Mouse (Mus musculus) liver, embryonic 16.5 days (tissue): Measurements from ENCODE around the gene Pdk3. TPM values are rescaled to one million over a fixed set of nuclear protein-coding genes. Genes with fewer than 3 reads are reported as not detected.

Experiments
- ATAC-seq: fragments of 200-750 bp; cut with Nextera tagmentation; 2 replicates; pipeline ENCODE4 v1.8.0; 2017; ENCODE audit warnings: low read depth, mild to moderate bottlenecking, moderate number of reproducible peaks, moderate library complexity
- H3K27ac ChIP-seq: fragments of 300-500 bp; sonication (generic); 2 replicates; pipeline ENCODE4 v1.5.1; 2014; ENCODE audit warnings: mild to moderate bottlenecking, low read length
- H3K27me3 ChIP-seq: fragments of 300-500 bp; sonication (generic); 2 replicates; pipeline ENCODE4 v1.6.1; 2014; ENCODE audit warnings: low read depth, low read length, mixed read lengths; ENCODE audit not compliant: control insufficient read depth, insufficient read depth
- H3K36me3 ChIP-seq: fragments of 300-500 bp; sonication (generic); 2 replicates; pipeline ENCODE4 v1.6.1; 2014; ENCODE audit warnings: mild to moderate bottlenecking; ENCODE audit not compliant: control insufficient read depth, insufficient read depth
- H3K4me1 ChIP-seq: fragments of 300-500 bp; sonication (generic); 2 replicates; pipeline ENCODE4 v1.6.1; 2014; ENCODE audit warnings: low read depth, low read length, mixed read lengths; ENCODE audit not compliant: control insufficient read depth
- H3K4me2 ChIP-seq: fragments of 300-500 bp; sonication (generic); 2 replicates; pipeline ENCODE4 v1.6.1; 2014; ENCODE audit warnings: low read depth, low read length, mixed read lengths
- H3K4me3 ChIP-seq: fragments of 300-500 bp; sonication (generic); 2 replicates; pipeline ENCODE4 v1.5.1; 2014; ENCODE audit warnings: low read depth, mild to moderate bottlenecking, low read length
- H3K9ac ChIP-seq: fragments of 300-500 bp; sonication (generic); 2 replicates; pipeline ENCODE4 v1.6.1; 2014; ENCODE audit warnings: low read depth, low read length
- H3K9me3 ChIP-seq: fragments of 300-500 bp; sonication (generic); replicated peaks from 2 replicates; pipeline ENCODE4 v1.6.1; 2016; ENCODE audit warnings: low read length; ENCODE audit not compliant: control insufficient read depth
- WGBS: fragments of 180-500 bp; shearing (Covaris S2); extraction: QIAGEN DNeasy Blood & Tissue Kit; methylation state at CpG from one replicate; pipeline ENCODE4 v1.1.7; 2014; ENCODE audit not compliant: insufficient replicate concordance; 5-methylcytosine and 5-hydroxymethylcytosine counted together
- polyA plus RNA-seq: library from polyadenylated mRNA; unstranded; fragments of >200 nt; fragmentation: Nextera tagmentation; extraction: Ambion mirVana; gene quantifications from 2 replicates; pipeline ENCODE4 v1.2.1, GENCODE M21; 2015

Pdk3 gene
- polyA plus RNA-seq, 1 experiment from 2014 or later, result 27.5 TPM

GRCm38 (mm10) chrX:93808040-93808439 is 24.0 kb downstream of the Pdk3 start:
- WGBS, result 94% methylated on average over 1 of the region's 1 CpGs
- Histone ChIP-seq H3K27me3 (no peaks in the 10 kb centered on the region; the same call in 1 of the 2 replicates), H3K4me1 (no peaks in the 10 kb centered on the region), H3K9me3 (no peaks in the 10 kb centered on the region), H3K9ac (no peak overlapping the region), H3K4me2 (no peak overlapping the region), H3K4me3 (no peak overlapping the region), H3K27ac (no peak overlapping the region), H3K36me3 (no peaks in the 10 kb centered on the region)
- ATAC-seq, result no peak

- Histone ChIP-seq H3K36me3 (no peaks in the 10 kb centered on the region), H3K27ac (no peak overlapping the region), H3K4me1 (peaks cover 5% of the 10 kb centered on the region; the same call in 1 of the 2 replicates), H3K4me2 (no peak overlapping the region), H3K27me3 (no peaks in the 10 kb centered on the region), H3K9ac (no peak overlapping the region), H3K4me3 (no peak overlapping the region), H3K9me3 (no peaks in the 10 kb centered on the region)
- no peak for ATAC-seq
Observed at GRCm38 (mm10) chrX:93793168-93793567, 38.8 kb downstream of the Pdk3 start.

- H3K4me2 ChIP-seq, result no peak overlapping the region
- H3K4me1 ChIP-seq, result peaks cover 5% of the 10 kb centered on the region; the same call in 1 of the 2 replicates
- 30% methylated on average over 1 of the region's 1 CpGs for WGBS
- H3K4me3 ChIP-seq, result no peak overlapping the region
- H3K27ac ChIP-seq, result no peak overlapping the region
- H3K9me3 ChIP-seq, result no peaks in the 10 kb centered on the region
- 0 out of 2 replicates have a peak, but pooled peaks have one; percentile 19 for ATAC-seq
- H3K27me3 ChIP-seq, result no peaks in the 10 kb centered on the region
- no peaks in the 10 kb centered on the region for H3K36me3 ChIP-seq
- H3K9ac ChIP-seq, result no peak overlapping the region
Observed at GRCm38 (mm10) chrX:93789562-93789961, 42.4 kb downstream of the Pdk3 start.

GRCm38 (mm10) chrX:93760770-93761169 is 71.2 kb downstream of the Pdk3 start:
- Histone ChIP-seq H3K4me1 (no peaks in the 10 kb centered on the region), H3K36me3 (no peaks in the 10 kb centered on the region), H3K4me3 (no peak overlapping the region), H3K27ac (no peak overlapping the region), H3K9me3 (no peaks in the 10 kb centered on the region), H3K27me3 (no peaks in the 10 kb centered on the region; the same call in 1 of the 2 replicates), H3K4me2 (no peak overlapping the region), H3K9ac (no peak overlapping the region)
- 73% methylated on average over 3 of the region's 3 CpGs for WGBS
- ATAC-seq, result no peak

GRCm38 (mm10) chrX:93756867-93757455 is 75.0 kb downstream of the Pdk3 start:
- H3K27ac ChIP-seq, result no peak overlapping the region
- H3K4me2 ChIP-seq, result no peak overlapping the region
- H3K9me3 ChIP-seq, result no peaks in the 10 kb centered on the region; the same call in 1 of the 2 replicates
- WGBS, result 56% methylated on average over 7 of the region's 7 CpGs
- no peaks in the 10 kb centered on the region; the same call in 1 of the 2 replicates for H3K27me3 ChIP-seq
- H3K4me1 ChIP-seq, result no peaks in the 10 kb centered on the region
- no peak for ATAC-seq
- H3K36me3 ChIP-seq, result no peaks in the 10 kb centered on the region
- no peak overlapping the region for H3K9ac ChIP-seq
- H3K4me3 ChIP-seq, result no peak overlapping the region

GRCm38 (mm10) chrX:93755210-93755842 is 76.7 kb downstream of the Pdk3 start:
- 68% methylated on average over 11 of the region's 11 CpGs for WGBS
- H3K36me3 ChIP-seq, result no peaks in the 10 kb centered on the region
- H3K4me3 ChIP-seq, result no peak overlapping the region
- ATAC-seq, result no peak
- no peak overlapping the region for H3K27ac ChIP-seq
- H3K9ac ChIP-seq, result no peak overlapping the region
- peaks cover 7% of the 10 kb centered on the region for H3K4me1 ChIP-seq
- no peaks in the 10 kb centered on the region; the same call in 1 of the 2 replicates for H3K27me3 ChIP-seq
- H3K9me3 ChIP-seq, result no peaks in the 10 kb centered on the region; the same call in 1 of the 2 replicates
- H3K4me2 ChIP-seq, result no peak overlapping the region

GRCm38 (mm10) chrX:93750566-93750965 is 81.4 kb downstream of the Pdk3 start:
- peak overlapping the region; percentile 21 for H3K4me2 ChIP-seq
- H3K9ac ChIP-seq, result no peak overlapping the region
- peaks cover 20% of the 10 kb centered on the region for H3K4me1 ChIP-seq
- 41% methylated on average over 6 of the region's 6 CpGs for WGBS
- H3K9me3 ChIP-seq, result no peaks in the 10 kb centered on the region; the same call in 1 of the 2 replicates
- H3K27me3 ChIP-seq, result no peaks in the 10 kb centered on the region
- H3K27ac ChIP-seq, result peak overlapping the region; percentile 67
- peak; percentile 97 for ATAC-seq
- no peaks in the 10 kb centered on the region for H3K36me3 ChIP-seq
- no peak overlapping the region for H3K4me3 ChIP-seq

GRCm38 (mm10) chrX:93749165-93749564 is 82.8 kb downstream of the Pdk3 start:
- ATAC-seq, result no peak
- 45% methylated on average over 1 of the region's 1 CpGs for WGBS
- no peak overlapping the region for H3K4me3 ChIP-seq
- H3K4me2 ChIP-seq, result no peak overlapping the region
- H3K9ac ChIP-seq, result no peak overlapping the region
- no peaks in the 10 kb centered on the region for H3K36me3 ChIP-seq
- H3K4me1 ChIP-seq, result peaks cover 20% of the 10 kb centered on the region
- no peaks in the 10 kb centered on the region for H3K27me3 ChIP-seq
- no peaks in the 10 kb centered on the region; the same call in 1 of the 2 replicates for H3K9me3 ChIP-seq
- peak overlapping the region; percentile 45; the same call in 1 of the 2 replicates for H3K27ac ChIP-seq
